In the genomic region with DNA sequence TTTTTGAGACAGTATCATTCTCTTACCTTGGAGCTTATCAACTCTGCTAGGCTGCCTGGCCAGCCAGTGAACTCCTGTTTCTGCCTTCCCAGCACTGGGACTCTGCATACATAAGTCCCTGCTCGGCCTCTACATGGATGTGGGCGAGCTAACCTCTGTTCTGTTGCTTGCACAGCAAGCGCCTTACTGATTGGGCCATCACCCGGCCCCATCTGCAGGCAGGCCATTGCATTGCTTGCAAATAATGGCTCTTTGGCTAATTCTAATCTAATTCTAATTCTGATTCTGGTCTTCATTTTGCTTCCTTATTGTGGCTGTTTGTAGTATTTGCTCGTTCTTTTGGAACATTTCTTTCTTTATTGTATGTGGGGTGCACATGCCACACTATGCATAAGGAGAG, we compare ENCODE assay signal across 12 mouse cellular contexts.
"Had no signal": no experiment of that assay in that cellular context is flagged by ENCODE, and none has a peak within 500 bp of the region (broad histone marks: within the 10 kb centered on the region; RNA-seq: fewer than 3 reads in every experiment).

No protein-coding gene starts in this region.

- H3K4me2 ChIP-seq: limb, embryonic 15.5 days; liver, embryonic 12.5 days; lung, embryonic 14.5 days; neural tube, embryonic 13.5 days had no signal

- H3K4me3 ChIP-seq: left cerebral cortex, adult 2 months; limb, embryonic 15.5 days; liver, embryonic 12.5 days; neural tube, embryonic 13.5 days had no signal

- H3K4me1 ChIP-seq: limb, embryonic 15.5 days; liver, embryonic 12.5 days; neural tube, embryonic 13.5 days had no signal

- DNase-seq: kidney, adult 9 months; kidney, postnatal 10 days; lung, embryonic 14.5 days; midbrain, embryonic 14.5 days; retina, postnatal 1 day; right cerebral cortex, postnatal 4 days; spleen, adult 18-20 months; thymus, postnatal 36 days had no signal

- H3K27me3 ChIP-seq: limb, embryonic 15.5 days; liver, embryonic 12.5 days; neural tube, embryonic 13.5 days had no signal

- H3K36me3 ChIP-seq: limb, embryonic 15.5 days; liver, embryonic 12.5 days; neural tube, embryonic 13.5 days had no signal

- H3K9ac ChIP-seq: limb, embryonic 15.5 days; liver, embryonic 12.5 days; lung, embryonic 14.5 days; neural tube, embryonic 13.5 days had no signal

- ATAC-seq: liver, embryonic 12.5 days had no signal

- H3K9me3 ChIP-seq: limb, embryonic 15.5 days; liver, embryonic 12.5 days; neural tube, embryonic 13.5 days had no signal

- H3K27ac ChIP-seq: left cerebral cortex, adult 2 months; limb, embryonic 15.5 days; liver, embryonic 12.5 days; neural tube, embryonic 13.5 days had no signal
